Mouse (Mus musculus) neural tube, embryonic 14.5 days (tissue): Measurements from ENCODE around the gene Rapgef1. TPM values are rescaled to one million over a fixed set of nuclear protein-coding genes. Genes with fewer than 3 reads are reported as not detected.
"Not testable (repeated sequence)": the region's sequence is repeated elsewhere in the genome, so short reads cannot be mapped to it uniquely, and the experiment has no call there.

ENCODE experiments used
- ATAC-seq: fragments of 200-750 bp; cut with Nextera tagmentation; 2 replicates; pipeline ENCODE4 v1.8.0; 2017; ENCODE audit warnings: low read depth, mild to moderate bottlenecking, moderate TSS enrichment, moderate library complexity
- H3K27ac ChIP-seq: fragments of 300-500 bp; sonication (generic); 2 replicates; pipeline ENCODE4 v1.5.1; 2014; ENCODE audit warnings: low read depth, mild to moderate bottlenecking, control low read depth, low read length, moderate library complexity, mixed read lengths
- H3K27me3 ChIP-seq: fragments of 300-500 bp; sonication (generic); 2 replicates; pipeline ENCODE4 v1.6.1; 2014; ENCODE audit warnings: low read length; ENCODE audit not compliant: control insufficient read depth, insufficient read depth
- H3K36me3 ChIP-seq: fragments of 300-500 bp; sonication (generic); 2 replicates; pipeline ENCODE4 v1.6.1; 2014; ENCODE audit warnings: low read length, mixed read lengths; ENCODE audit not compliant: control insufficient read depth, insufficient read depth
- H3K4me1 ChIP-seq: fragments of 300-500 bp; sonication (generic); 2 replicates; pipeline ENCODE4 v1.6.1; 2014; ENCODE audit warnings: low read length; ENCODE audit not compliant: control insufficient read depth, insufficient read depth
- H3K4me2 ChIP-seq: fragments of 300-500 bp; sonication (generic); 2 replicates; pipeline ENCODE4 v1.6.1; 2014; ENCODE audit warnings: mild to moderate bottlenecking, low read depth, low read length, control low read depth
- H3K4me3 ChIP-seq: fragments of 300-500 bp; sonication (generic); 2 replicates; pipeline ENCODE4 v1.5.1; 2014; ENCODE audit warnings: low read depth, low read length, control low read depth, mixed read lengths
- H3K9ac ChIP-seq: fragments of 300-500 bp; sonication (generic); replicated peaks from 2 replicates; pipeline ENCODE4 v1.6.1; 2014; ENCODE audit warnings: low read depth, mild to moderate bottlenecking, control low read depth, low read length, mixed read lengths
- H3K9me3 ChIP-seq: fragments of 300-500 bp; sonication (generic); 2 replicates; pipeline ENCODE4 v1.6.1; 2016; ENCODE audit warnings: low read length; ENCODE audit not compliant: control insufficient read depth
- WGBS: fragments of 180-500 bp; shearing (Covaris S2); extraction: QIAGEN DNeasy Blood & Tissue Kit; methylation state at CpG from one replicate; pipeline ENCODE4 v1.1.7; 2014; 5-methylcytosine and 5-hydroxymethylcytosine counted together
- polyA plus RNA-seq: library from polyadenylated mRNA; unstranded; fragments of >200 nt; fragmentation: Nextera tagmentation; extraction: Ambion mirVana; gene quantifications from 2 replicates; pipeline ENCODE4 v1.2.1, GENCODE M21; 2014

Rapgef1 gene
- polyA plus RNA-seq, 1 experiment from 2014 or later: 18.9 TPM

DNA sequence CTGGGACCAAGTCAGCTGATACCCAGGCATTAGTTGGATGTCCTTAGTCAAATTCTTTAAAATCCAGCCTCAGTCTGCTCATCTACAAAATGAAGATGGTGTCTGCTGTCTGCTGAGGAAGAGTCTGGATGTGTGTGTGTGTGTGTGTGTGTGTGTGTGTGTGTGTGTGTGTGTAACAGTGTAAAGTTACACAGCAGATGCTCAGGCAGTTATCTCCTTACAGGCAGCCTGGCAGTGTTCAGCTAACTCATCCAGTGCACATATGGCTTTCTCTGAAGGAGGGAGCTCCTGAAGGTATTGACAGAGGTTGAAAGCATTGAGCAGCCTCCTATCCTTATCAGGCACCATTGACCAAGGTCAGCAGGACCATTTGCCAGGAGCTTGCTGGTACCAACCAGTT, 81.4 kb downstream of the Rapgef1 start:
- no peak overlapping the region for H3K4me2 ChIP-seq
- peaks cover 37% of the 10 kb centered on the region for H3K36me3 ChIP-seq
- H3K9me3 ChIP-seq: no peaks in the 10 kb centered on the region
- no peak overlapping the region for H3K9ac ChIP-seq
- no peak overlapping the region for H3K27ac ChIP-seq
- no peak overlapping the region for H3K4me3 ChIP-seq
- no peaks in the 10 kb centered on the region for H3K27me3 ChIP-seq
- ATAC-seq: no peak
- no peaks in the 10 kb centered on the region for H3K4me1 ChIP-seq

DNA sequence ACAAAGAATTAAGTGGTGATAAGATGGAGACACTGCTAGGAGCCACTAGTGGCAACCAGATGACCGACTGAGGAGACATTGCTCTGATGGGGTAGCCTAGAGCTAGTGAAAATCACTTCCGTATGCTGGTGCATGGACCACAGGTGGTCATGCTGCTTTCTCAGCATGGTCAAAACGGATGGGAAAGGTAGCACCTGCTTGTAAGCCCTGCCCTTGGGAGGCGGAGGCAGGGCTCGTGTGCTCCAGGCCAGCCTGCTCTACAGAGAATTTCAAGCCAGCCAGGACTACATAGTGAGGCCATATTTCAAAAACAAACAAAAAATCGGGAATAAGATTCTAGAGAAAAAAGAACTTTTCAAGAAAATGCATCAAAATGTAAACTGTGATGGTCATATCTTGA, 81.9 kb downstream of the Rapgef1 start:
- Histone ChIP-seq H3K4me2 (no peak overlapping the region), H3K36me3 (peaks cover 37% of the 10 kb centered on the region), H3K9me3 (no peaks in the 10 kb centered on the region), H3K4me1 (no peaks in the 10 kb centered on the region), H3K27ac (no peak overlapping the region), H3K27me3 (no peaks in the 10 kb centered on the region), H3K4me3 (no peak overlapping the region), H3K9ac (no peak overlapping the region)
- WGBS: 92% methylated on average over 6 of the region's 6 CpGs
- ATAC-seq: no peak

DNA sequence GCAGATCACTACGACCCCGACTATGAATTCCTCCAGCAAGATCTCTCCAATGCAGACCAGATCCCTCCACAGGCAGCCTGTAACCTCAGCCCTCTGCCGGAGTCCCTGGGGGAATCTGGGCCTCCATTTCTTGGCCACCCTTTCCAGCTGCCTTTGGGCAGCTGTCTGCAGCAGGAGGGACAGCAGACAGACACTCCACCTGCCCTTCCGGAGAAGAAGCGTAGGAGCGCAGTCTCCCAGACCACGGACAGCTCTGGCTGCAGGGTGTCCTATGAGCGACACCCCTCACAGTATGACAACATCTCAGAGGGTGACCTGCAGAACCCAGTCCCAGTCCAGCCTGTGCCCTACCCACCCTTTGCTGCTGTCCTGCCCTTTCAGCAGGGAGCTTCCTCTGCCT, 82.7 kb downstream of the Rapgef1 start:
- no peaks in the 10 kb centered on the region for H3K9me3 ChIP-seq
- H3K4me2 ChIP-seq: no peak overlapping the region
- no peak overlapping the region for H3K4me3 ChIP-seq
- H3K27me3 ChIP-seq: no peaks in the 10 kb centered on the region
- H3K27ac ChIP-seq: no peak overlapping the region
- H3K4me1 ChIP-seq: no peaks in the 10 kb centered on the region
- H3K36me3 ChIP-seq: peaks cover 44% of the 10 kb centered on the region
- H3K9ac ChIP-seq: no peak overlapping the region
- no peak for ATAC-seq
- WGBS: 92% methylated on average over 8 of the region's 8 CpGs

DNA sequence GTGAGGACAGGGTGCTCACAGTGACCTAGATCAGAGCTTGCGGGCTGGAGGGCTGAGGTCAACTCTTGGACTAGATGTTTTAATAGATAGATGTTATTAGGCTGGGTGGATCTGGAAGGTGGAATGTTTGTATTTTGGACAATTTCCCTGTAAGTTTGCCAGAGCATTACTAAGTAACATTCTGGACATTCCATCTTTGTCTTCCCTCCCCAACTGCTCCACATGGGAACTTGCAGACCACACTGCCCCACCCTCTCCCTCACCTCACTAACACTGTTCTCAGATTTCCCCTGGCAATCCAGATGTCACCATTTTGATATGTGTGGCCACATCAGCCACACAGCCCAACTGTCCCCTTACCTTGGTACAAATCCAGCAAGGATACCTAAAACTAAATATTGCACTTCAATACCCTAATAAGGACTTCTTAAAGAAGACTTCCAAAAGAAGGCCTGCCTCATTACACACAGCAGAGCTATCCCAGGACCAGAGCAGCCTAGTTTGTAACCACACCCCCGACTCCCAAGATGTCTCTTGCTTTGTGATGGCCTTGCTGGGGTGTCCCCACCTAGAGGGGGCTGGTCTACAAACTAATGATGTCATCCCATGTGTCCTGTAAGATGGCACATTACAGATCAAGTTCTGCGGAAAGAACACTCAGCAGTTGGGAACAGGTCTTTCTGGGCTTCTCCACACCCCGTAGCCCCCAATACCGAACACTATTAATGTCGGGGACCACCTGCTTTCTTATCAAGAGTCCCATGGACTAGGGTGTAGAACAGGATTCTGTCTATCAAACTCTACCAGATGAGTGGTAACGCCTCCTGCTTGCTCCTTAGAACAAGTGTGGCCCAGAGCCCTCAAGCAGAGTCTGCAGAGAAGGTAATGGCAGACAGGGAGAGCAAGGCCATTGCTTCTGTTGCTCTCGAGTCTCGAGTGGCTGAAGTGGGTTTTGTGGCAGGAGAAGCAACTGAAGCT, 83.9 kb downstream of the Rapgef1 start:
- peaks cover 47% of the 10 kb centered on the region for H3K36me3 ChIP-seq
- WGBS: 92% methylated on average over 9 of the region's 9 CpGs
- H3K27me3 ChIP-seq: no peaks in the 10 kb centered on the region
- H3K9ac ChIP-seq: no peak overlapping the region
- H3K9me3 ChIP-seq: no peaks in the 10 kb centered on the region
- H3K4me3 ChIP-seq: no peak overlapping the region
- H3K4me2 ChIP-seq: no peak overlapping the region
- H3K27ac ChIP-seq: no peak overlapping the region
- ATAC-seq: no peak
- H3K4me1 ChIP-seq: no peaks in the 10 kb centered on the region

DNA sequence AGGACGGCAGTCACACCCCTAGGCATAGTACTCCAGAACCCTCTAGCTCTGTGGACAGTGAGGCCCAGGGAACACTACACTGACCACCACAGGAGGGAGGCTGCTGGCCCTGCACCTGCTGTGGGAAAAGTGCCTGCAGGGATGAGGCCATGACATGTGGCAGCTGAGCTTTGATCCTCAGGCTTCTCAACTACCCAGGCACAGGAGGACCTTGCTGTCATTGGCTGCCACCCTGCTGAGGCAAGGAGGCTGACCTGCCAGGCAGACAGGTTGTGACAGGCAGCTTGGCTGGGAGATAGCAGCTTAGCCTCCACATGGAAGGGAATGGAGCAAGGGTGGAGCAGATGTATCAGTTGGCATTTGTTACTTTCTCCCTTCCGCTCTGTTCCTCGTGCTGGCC, 86.0 kb downstream of the Rapgef1 start:
- WGBS: 84% methylated on average over 3 of the region's 3 CpGs
- Histone ChIP-seq H3K36me3 (peaks cover 42% of the 10 kb centered on the region), H3K9ac (no peak overlapping the region), H3K4me1 (no peaks in the 10 kb centered on the region), H3K9me3 (no peaks in the 10 kb centered on the region), H3K27ac (no peak overlapping the region), H3K4me3 (no peak overlapping the region), H3K4me2 (no peak overlapping the region), H3K27me3 (no peaks in the 10 kb centered on the region)
- ATAC-seq: no peak

DNA sequence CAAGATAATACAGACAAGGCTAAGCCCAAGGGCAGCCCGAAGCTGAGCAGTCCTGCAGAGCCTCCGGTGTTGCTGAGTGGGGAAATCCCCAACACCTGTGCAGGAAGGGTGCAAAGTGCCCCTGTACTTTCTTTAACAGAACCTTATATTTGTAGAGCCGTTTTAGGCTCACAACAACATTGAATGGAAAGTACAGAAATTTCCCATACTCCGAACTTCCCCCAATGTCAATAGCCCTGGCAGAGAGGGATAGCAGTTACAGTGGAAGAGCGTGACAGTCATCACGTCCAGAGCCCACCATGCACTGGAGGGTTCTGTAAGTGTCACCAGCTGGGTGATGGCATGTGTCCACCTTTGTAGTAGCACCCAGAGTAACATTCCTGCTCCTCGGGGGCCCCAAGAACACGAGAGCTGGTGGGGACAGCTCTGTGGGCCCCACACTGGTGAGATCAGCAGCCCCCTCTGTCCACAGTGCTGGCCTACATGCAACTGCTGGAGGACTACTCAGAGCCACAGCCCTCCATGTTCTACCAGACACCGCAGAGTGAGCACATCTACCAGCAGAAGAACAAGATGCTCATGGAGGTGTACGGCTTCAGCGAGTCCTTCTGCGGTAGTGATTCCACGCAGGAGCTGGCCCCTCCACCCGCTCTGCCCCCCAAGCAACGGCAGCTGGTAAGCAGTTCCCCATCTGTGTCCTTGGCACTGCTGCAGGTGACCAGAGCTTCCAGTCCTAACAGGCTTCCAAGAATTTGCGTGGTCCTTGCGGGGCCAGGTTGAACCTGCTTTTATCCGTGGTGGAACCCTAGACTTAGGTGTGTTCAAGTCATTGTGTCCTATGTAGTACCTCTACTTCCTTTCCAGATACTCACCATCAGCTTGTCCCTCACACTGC, 87.5 kb downstream of the Rapgef1 start:
- Histone ChIP-seq H3K4me1 (no peaks in the 10 kb centered on the region), H3K4me2 (no peak overlapping the region), H3K9ac (no peak overlapping the region), H3K4me3 (no peak overlapping the region), H3K9me3 (no peaks in the 10 kb centered on the region), H3K27ac (no peak overlapping the region), H3K36me3 (peaks cover 33% of the 10 kb centered on the region), H3K27me3 (no peaks in the 10 kb centered on the region)
- no peak for ATAC-seq
- WGBS: 95% methylated on average over 18 of the region's 18 CpGs

DNA sequence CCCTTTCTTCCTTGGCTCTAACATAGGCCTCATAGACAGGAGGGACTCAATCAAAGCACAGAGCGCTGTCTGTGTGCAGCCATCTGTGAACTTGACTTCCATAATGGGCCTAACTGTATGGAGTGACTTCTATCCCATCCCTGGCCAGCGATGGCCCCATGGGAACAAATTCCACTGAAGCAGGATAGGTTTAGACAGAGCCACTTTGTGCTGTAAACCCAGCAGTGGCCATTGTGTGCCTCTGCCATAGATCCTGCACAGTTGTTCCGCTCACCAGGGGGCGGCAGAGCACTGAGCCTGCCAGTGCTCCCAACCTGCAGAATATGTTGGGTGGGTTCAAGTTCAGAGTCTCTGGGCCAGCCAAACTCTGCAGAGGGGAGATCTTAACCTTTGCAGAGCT, 88.2 kb downstream of the Rapgef1 start:
- no peak overlapping the region for H3K4me2 ChIP-seq
- H3K27me3 ChIP-seq: no peaks in the 10 kb centered on the region
- peaks cover 25% of the 10 kb centered on the region for H3K36me3 ChIP-seq
- H3K9me3 ChIP-seq: no peaks in the 10 kb centered on the region
- ATAC-seq: no peak
- no peak overlapping the region for H3K4me3 ChIP-seq
- 76% methylated on average over 4 of the region's 4 CpGs for WGBS
- H3K27ac ChIP-seq: no peak overlapping the region
- no peaks in the 10 kb centered on the region for H3K4me1 ChIP-seq
- H3K9ac ChIP-seq: no peak overlapping the region

DNA sequence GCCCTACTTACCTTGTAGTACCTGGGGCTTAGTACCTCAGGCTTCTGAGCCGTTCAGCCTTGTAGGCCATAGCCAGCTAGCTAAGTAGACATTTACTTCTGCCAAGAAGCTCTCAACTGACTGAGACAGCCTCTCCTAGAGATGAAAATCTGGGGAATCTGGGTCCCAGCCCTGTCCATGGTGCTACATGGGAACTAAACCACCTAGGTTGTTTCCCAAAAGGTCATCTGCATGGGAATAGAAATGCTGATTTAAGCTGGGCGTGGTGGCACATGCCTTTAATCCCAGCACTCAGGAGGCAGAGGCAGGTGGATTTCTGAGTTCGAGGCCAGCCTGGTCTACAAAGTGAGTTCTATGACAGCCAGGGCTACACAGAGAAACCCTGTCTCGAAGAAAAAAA, 88.7 kb downstream of the Rapgef1 start:
- not testable (repeated sequence) for ATAC-seq, H3K4me1 ChIP-seq, H3K4me3 ChIP-seq, H3K27me3 ChIP-seq, H3K9ac ChIP-seq, H3K27ac ChIP-seq, H3K9me3 ChIP-seq, H3K4me2 ChIP-seq
- WGBS: 90% methylated on average over 4 of the region's 4 CpGs
- H3K36me3 ChIP-seq: peaks cover 20% of the 10 kb centered on the region

DNA sequence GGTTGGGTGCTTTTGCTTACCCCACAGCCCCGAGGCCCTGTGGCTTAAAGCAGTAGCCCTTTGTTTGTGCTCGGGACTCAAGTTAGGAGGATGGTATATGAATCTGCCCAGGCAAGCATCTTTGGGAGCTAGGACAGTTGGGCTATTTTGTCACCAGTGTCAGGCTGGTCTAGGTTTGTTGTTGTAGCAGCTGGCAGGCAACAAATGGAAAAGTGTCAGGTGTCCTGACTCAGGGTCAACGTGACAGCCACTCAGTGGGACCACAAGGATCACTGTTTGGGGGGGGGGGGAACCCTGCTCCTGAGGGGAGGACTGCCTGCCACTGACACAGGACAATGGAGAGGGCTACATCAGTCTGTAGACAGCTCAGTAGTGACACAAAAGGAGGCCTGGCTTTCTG, 91.5 kb downstream of the Rapgef1 start:
- Histone ChIP-seq H3K9me3 (no peaks in the 10 kb centered on the region), H3K9ac (no peak overlapping the region), H3K27ac (no peak overlapping the region), H3K4me2 (no peak overlapping the region), H3K36me3 (peaks cover 14% of the 10 kb centered on the region), H3K4me3 (no peak overlapping the region), H3K4me1 (no peaks in the 10 kb centered on the region), H3K27me3 (no peaks in the 10 kb centered on the region)
- 71% methylated on average over 3 of the region's 3 CpGs for WGBS
- ATAC-seq: no peak
